Mouse (Mus musculus) heart, postnatal 0 days (tissue): ENCODE measurements at regions not wholly inside any gene's neighbourhood (a gene's known extent, or its start where the extent isn't known, plus 50 kb on each side); places are given as distances from the start of the nearest gene placed in this dataset.

Source experiments
- CTCF ChIP-seq: IDR thresholded peaks from 2 replicates; pipeline ENCODE4 v1.5.1; 2016; ENCODE audit warnings: antibody characterized with exemption, control low read depth, low read depth
- EP300 ChIP-seq: IDR thresholded peaks from 2 replicates; pipeline ENCODE4 v1.6.1; 2016; ENCODE audit warnings: antibody characterized with exemption, low read depth

GRCm38 (mm10) chr10:119121575-119121974 is 118.3 kb downstream of the Cand1 start:
- TF ChIP-seq EP300 (no peak), CTCF (no peak)
